Mouse (Mus musculus) CD8-positive naive resting alpha-beta T cell, adult 2 months (primary cell): ENCODE results near the gene Tas2r125.
"Not testable (repeated sequence)": the region's sequence is repeated elsewhere in the genome, so short reads cannot be mapped to it uniquely, and the experiment has no call there.

ENCODE experiments used
- DNase-seq, 2 experiments: peaks; one replicate each; pipeline ENCODE4 v3.0.0; 2022; ENCODE audit warnings: low read depth in 2 of 2, low spot score in 2 of 2

The Tas2r125 gene

GRCm38 (mm10) chr6:132909351-132909750 is at the start of gene Tas2r125:
Tas2r125 (plus strand) TSS chr6:132909651.
- no peak for DNase-seq

DNA sequence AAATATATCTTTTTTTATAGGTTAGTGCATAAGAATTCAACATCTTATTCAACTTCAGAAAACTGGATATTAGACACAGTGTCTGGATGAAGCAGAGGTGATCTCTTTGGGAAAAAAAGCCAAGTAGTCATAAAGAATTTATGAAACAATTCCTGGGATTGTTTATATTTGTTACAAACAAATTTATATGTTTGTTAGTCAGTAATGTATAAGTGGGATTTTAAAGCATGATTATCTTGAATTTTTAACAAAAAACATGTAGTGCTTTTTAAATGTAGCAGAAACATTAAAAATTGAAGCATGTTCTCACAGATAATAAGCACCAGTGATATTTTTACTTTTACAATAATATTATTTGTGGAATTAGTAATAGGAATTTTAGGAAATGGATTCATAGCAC is 41.7 kb upstream of the Tas2r125 start, which contains the start of gene Tas2r110:
TSS of gene Tas2r110 (plus strand) at position 301 of the 400 bp plus-strand sequence.
- no peak for DNase-seq

DNA sequence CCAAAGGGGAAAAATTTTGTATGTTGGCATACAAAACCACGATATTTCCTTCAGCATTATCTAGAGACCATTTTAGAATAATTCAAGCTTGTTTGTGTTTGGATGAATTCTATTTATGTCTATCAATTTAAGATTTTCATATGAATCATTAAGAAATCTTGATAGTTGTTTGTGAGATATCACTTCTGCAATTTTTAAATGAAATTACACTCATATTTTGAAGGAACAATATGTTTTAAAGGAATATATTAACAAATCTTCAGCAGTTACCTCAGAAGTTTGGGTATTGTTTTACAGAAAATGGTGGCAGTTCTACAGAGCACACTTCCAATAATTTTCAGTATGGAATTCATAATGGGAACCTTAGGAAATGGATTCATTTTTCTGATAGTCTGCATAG is 16.7 kb upstream of the Tas2r125 start, which contains the start of gene Tas2r113:
TSS of gene Tas2r113 (plus strand) at position 301 of the 400 bp plus-strand sequence.
- DNase-seq, result no peak

GRCm38 (mm10) chr6:132941376-132941775 is 31.9 kb downstream of the Tas2r125 start:
- not testable (repeated sequence) for DNase-seq

- no peak for DNase-seq
Measured at GRCm38 (mm10) chr6:132950802-132951201, 41.4 kb downstream of the Tas2r125 start, which contains the start of gene Tas2r129. Tas2r129 (plus strand) TSS chr6:132951102.

DNA sequence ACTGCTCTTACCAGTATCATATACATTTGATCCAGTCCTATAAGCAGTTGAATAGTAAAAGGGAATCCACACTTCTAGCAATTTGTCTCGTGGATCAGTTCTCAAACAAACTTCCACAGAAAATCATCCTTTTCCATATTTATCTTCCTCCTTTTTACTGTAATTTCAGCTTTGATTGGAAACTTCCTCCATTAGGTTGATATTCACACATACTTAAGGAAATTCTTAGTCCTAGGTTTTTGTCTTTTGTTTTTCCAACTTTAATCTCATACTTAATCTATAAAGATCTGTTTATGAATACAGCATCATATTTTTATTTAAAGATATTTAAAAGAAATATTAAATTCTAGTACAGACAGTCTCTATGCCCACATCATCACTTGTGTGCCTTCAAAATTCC is 48.4 kb downstream of the Tas2r125 start, which contains the start of gene Tas2r131:
TSS of gene Tas2r131 (minus strand) at position 101 of the 400 bp plus-strand sequence.
- DNase-seq, result no peak
